Mouse (Mus musculus) stomach, embryonic 14.5 days (tissue): ENCODE measurements around the gene Atp5h. TPM values are rescaled to one million over a fixed set of nuclear protein-coding genes. Genes with fewer than 3 reads are reported as not detected.

ENCODE experiments used
- ATAC-seq: fragments of 200-750 bp; cut with Nextera tagmentation; 2 replicates; pipeline ENCODE4 v1.8.0; 2017; ENCODE audit warnings: low read depth, moderate TSS enrichment; ENCODE audit not compliant: insufficient number of reproducible peaks, insufficient read depth, low FRiP score
- H3K27ac ChIP-seq: fragments of 300-500 bp; sonication (generic); 2 replicates; pipeline ENCODE4 v1.5.1; 2014; ENCODE audit warnings: mild to moderate bottlenecking, low read length, moderate library complexity, mixed read lengths
- H3K27me3 ChIP-seq: fragments of 300-500 bp; sonication (generic); 2 replicates; pipeline ENCODE4 v1.6.1; 2014; ENCODE audit warnings: low read length, control low read depth, mixed read lengths; ENCODE audit not compliant: control insufficient read depth, insufficient read depth
- H3K36me3 ChIP-seq: fragments of 300-500 bp; sonication (generic); 2 replicates; pipeline ENCODE4 v1.6.1; 2014; ENCODE audit warnings: mild to moderate bottlenecking, control low read depth, low read length, moderate library complexity, mixed read lengths; ENCODE audit not compliant: control insufficient read depth, insufficient read depth
- H3K4me1 ChIP-seq: fragments of 300-500 bp; sonication (generic); 2 replicates; pipeline ENCODE4 v1.6.1; 2014; ENCODE audit warnings: low read length, control low read depth, mixed read lengths; ENCODE audit not compliant: control insufficient read depth, insufficient read depth
- H3K4me2 ChIP-seq: fragments of 300-500 bp; sonication (generic); replicated peaks from 2 replicates; pipeline ENCODE4 v1.6.1; 2014; ENCODE audit warnings: low read depth, low read length, control low read depth
- H3K4me3 ChIP-seq: fragments of 300-500 bp; sonication (generic); 2 replicates; pipeline ENCODE4 v1.5.1; 2014; ENCODE audit warnings: low read depth, low read length, control low read depth
- H3K9ac ChIP-seq: fragments of 300-500 bp; sonication (generic); replicated peaks from 2 replicates; pipeline ENCODE4 v1.6.1; 2014; ENCODE audit warnings: low read depth, mild to moderate bottlenecking, control low read depth, low read length, moderate library complexity, mixed read lengths
- H3K9me3 ChIP-seq: fragments of 300-500 bp; sonication (generic); 2 replicates; pipeline ENCODE4 v1.6.1; 2016; ENCODE audit warnings: low read depth, low read length, control low read depth; ENCODE audit not compliant: control insufficient read depth
- WGBS: fragments of 180-500 bp; shearing (Covaris S2); extraction: QIAGEN DNeasy Blood & Tissue Kit; methylation state at CpG from one replicate; pipeline ENCODE4 v1.1.7; 2014; 5-methylcytosine and 5-hydroxymethylcytosine counted together
- polyA plus RNA-seq: library from polyadenylated mRNA; unstranded; fragments of >200 nt; fragmentation: Nextera tagmentation; extraction: Ambion mirVana; gene quantifications from 2 replicates; pipeline ENCODE4 v1.2.1, GENCODE M21; 2014

The Atp5h gene
- polyA plus RNA-seq, 1 experiment from 2014 or later: 848 TPM

GRCm38 (mm10) chr11:115432814-115433213 lies 13.1 kb upstream of the Atp5h start:
- ATAC-seq: no peak
- H3K9ac ChIP-seq: no peak overlapping the region

GRCm38 (mm10) chr11:115430561-115430960 lies 10.8 kb upstream of the Atp5h start:
- Histone ChIP-seq H3K27ac (no peak overlapping the region), H3K4me2 (no peak overlapping the region), H3K4me3 (no peak overlapping the region), H3K36me3 (peaks cover 51% of the 10 kb centered on the region), H3K4me1 (peaks cover 4% of the 10 kb centered on the region), H3K27me3 (no peaks in the 10 kb centered on the region), H3K9me3 (no peaks in the 10 kb centered on the region), H3K9ac (no peak overlapping the region)
- no peak for ATAC-seq
- WGBS: 94% methylated on average over 6 of the region's 6 CpGs

More at GRCm38 (mm10) chr11:115432814-115433213, 13.1 kb upstream of the Atp5h start:
- no peak overlapping the region for H3K4me2 ChIP-seq
- peaks cover 10% of the 10 kb centered on the region for H3K4me1 ChIP-seq
- no peaks in the 10 kb centered on the region for H3K27me3 ChIP-seq
- H3K4me3 ChIP-seq: no peak overlapping the region
- peaks cover 37% of the 10 kb centered on the region for H3K36me3 ChIP-seq
- H3K27ac ChIP-seq: no peak overlapping the region
- H3K9me3 ChIP-seq: no peaks in the 10 kb centered on the region
- WGBS: 61% methylated on average over 4 of the region's 4 CpGs

GRCm38 (mm10) chr11:115429307-115429706 lies 9.5 kb upstream of the Atp5h start:
- Histone ChIP-seq H3K36me3 (peaks cover 56% of the 10 kb centered on the region), H3K4me2 (no peak overlapping the region), H3K4me1 (no peaks in the 10 kb centered on the region), H3K27ac (no peak overlapping the region), H3K9me3 (no peaks in the 10 kb centered on the region), H3K4me3 (no peak overlapping the region), H3K27me3 (no peaks in the 10 kb centered on the region), H3K9ac (no peak overlapping the region)
- WGBS: 88% methylated on average over 7 of the region's 7 CpGs
- ATAC-seq: no peak

- Histone ChIP-seq H3K4me1 (no peaks in the 10 kb centered on the region), H3K36me3 (peaks cover 58% of the 10 kb centered on the region), H3K27ac (no peak overlapping the region), H3K27me3 (no peaks in the 10 kb centered on the region), H3K4me3 (no peak overlapping the region), H3K9me3 (no peaks in the 10 kb centered on the region), H3K4me2 (no peak overlapping the region), H3K9ac (no peak overlapping the region)
- no peak for ATAC-seq
- 43% methylated on average over 20 of the region's 20 CpGs for WGBS
Observed at GRCm38 (mm10) chr11:115427482-115428331, 7.9 kb upstream of the Atp5h start.

GRCm38 (mm10) chr11:115425671-115426070 lies 5.9 kb upstream of the Atp5h start:
- H3K9ac ChIP-seq: no peak overlapping the region
- H3K4me2 ChIP-seq: no peak overlapping the region
- no peaks in the 10 kb centered on the region for H3K27me3 ChIP-seq
- peaks cover 47% of the 10 kb centered on the region for H3K36me3 ChIP-seq
- H3K9me3 ChIP-seq: no peaks in the 10 kb centered on the region
- H3K27ac ChIP-seq: no peak overlapping the region
- 89% methylated on average over 6 of the region's 6 CpGs for WGBS
- ATAC-seq: no peak
- H3K4me3 ChIP-seq: no peak overlapping the region
- peaks cover 8% of the 10 kb centered on the region for H3K4me1 ChIP-seq

- Histone ChIP-seq H3K4me1 (peaks cover 8% of the 10 kb centered on the region), H3K9me3 (no peaks in the 10 kb centered on the region), H3K27ac (no peak overlapping the region), H3K4me3 (no peak overlapping the region), H3K4me2 (no peak overlapping the region), H3K36me3 (peaks cover 37% of the 10 kb centered on the region), H3K27me3 (no peaks in the 10 kb centered on the region), H3K9ac (no peak overlapping the region)
- 89% methylated on average over 7 of the region's 7 CpGs for WGBS
- no peak for ATAC-seq
Observed at GRCm38 (mm10) chr11:115424666-115425065, 4.9 kb upstream of the Atp5h start.

- no peak for ATAC-seq
- 81% methylated on average over 3 of the region's 3 CpGs for WGBS
- no peak overlapping the region for H3K4me3 ChIP-seq
- H3K9me3 ChIP-seq: no peaks in the 10 kb centered on the region
- H3K9ac ChIP-seq: no peak overlapping the region
- no peak overlapping the region for H3K27ac ChIP-seq
- peaks cover 18% of the 10 kb centered on the region for H3K4me1 ChIP-seq
- H3K36me3 ChIP-seq: peaks cover 27% of the 10 kb centered on the region; the same call in 1 of the 2 replicates
- no peak overlapping the region for H3K4me2 ChIP-seq
- H3K27me3 ChIP-seq: no peaks in the 10 kb centered on the region
Observed at GRCm38 (mm10) chr11:115423091-115423490, 3.3 kb upstream of the Atp5h start.

GRCm38 (mm10) chr11:115421972-115422371 lies 2.2 kb upstream of the Atp5h start:
- no peak overlapping the region for H3K27ac ChIP-seq
- H3K9ac ChIP-seq: no peak overlapping the region
- 88% methylated on average over 16 of the region's 16 CpGs for WGBS
- ATAC-seq: no peak
- H3K9me3 ChIP-seq: no peaks in the 10 kb centered on the region
- H3K36me3 ChIP-seq: peaks cover 20% of the 10 kb centered on the region; the same call in 1 of the 2 replicates
- no peak overlapping the region for H3K4me2 ChIP-seq
- no peak overlapping the region for H3K4me3 ChIP-seq
- H3K27me3 ChIP-seq: no peaks in the 10 kb centered on the region
- H3K4me1 ChIP-seq: peaks cover 18% of the 10 kb centered on the region
